Mouse (Mus musculus): ENCODE results near the gene Ccdc85c.

Ccdc85c gene

GRCm38 (mm10) chr12:108240401-108240890 is 34.8 kb downstream of the Ccdc85c start:
- no peak for DNase-seq (ENCODE audit: low read depth, low spot score)

- no peak for DNase-seq (ENCODE audit: low read depth, low spot score)
These were observed 35.8 kb downstream of the Ccdc85c start for GRCm38 (mm10) chr12:108239441-108239840.

GRCm38 (mm10) chr12:108238395-108239035 is 36.7 kb downstream of the Ccdc85c start:
- no peak for DNase-seq (ENCODE audit: low read depth, low spot score)

DNA sequence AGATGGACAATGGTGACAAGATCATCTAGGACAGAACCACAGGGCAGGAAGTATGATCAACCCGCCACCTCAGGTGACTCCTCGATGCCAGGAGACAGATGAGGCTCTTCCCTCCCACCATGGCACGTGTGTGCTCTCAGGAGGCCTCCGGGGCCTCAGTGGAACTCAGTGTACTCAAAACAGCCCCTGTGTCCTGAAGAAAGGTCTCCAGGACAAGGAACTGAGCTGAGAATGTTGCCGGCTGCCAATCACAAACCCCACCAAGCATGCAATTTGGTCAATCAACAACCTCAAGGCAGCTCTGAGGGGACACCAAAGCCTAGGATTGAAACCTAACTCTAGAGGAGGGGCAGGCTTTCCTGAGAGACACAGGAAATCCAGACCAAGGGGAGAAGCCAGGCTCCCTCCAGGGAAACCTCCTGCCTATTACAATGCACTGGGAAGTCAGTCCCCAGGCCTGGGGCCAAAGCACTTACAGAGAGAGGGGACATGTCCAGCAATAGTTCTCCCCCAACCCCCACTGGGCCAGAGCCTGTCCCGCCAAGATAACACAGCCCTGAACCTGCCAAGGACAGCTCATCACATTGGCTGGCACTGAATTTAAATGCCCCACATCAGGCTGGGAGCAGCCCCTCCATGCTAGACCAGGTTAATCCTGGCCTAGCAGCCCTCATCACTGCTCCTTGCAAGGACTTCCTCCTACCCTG is 37.8 kb downstream of the Ccdc85c start:
- DNase-seq (ENCODE audit: low read depth, low spot score) = no peak

- no peak for DNase-seq (ENCODE audit: low read depth, low spot score)
These were observed 39.2 kb downstream of the Ccdc85c start for GRCm38 (mm10) chr12:108235976-108236555.

DNA sequence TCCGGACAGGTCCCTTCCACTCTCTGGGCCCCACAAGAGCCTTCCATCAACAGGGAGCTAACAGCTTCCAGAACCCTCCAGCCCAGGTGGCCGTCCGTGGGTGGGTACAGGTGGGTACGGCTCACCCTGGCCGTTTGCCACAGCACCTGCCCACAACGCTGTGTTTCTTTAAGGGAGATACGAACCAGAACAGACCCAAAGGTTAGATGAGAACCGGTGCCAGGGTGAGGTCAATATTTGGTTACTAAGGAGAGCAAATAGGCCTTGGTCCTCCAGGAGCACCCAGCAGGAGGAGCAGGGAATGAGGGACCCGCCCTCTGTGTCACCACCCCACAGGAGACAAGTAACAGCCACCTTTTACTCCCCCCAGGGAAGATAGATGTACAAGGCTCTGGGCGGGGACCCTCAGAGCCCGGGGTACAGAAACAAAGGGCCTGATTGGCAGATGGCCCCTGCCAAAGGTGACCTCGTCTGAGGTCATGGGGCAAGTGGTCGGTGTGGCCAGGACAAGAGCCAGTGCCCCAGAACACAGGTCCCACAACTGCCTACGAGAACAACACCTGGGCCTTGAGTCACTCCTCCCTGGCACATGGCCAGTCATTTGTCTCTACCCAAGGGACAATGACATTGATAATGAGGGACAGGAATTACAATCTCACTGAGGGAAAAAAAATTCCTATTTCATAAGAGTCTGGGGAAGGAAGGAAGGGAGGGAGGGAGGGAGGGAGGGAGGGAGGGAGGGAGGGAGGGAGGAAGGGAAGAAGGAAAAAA is 40.2 kb downstream of the Ccdc85c start:
- no peak for DNase-seq (ENCODE audit: low read depth, low spot score)

GRCm38 (mm10) chr12:108233736-108234135 is 41.5 kb downstream of the Ccdc85c start:
- no peak for DNase-seq (ENCODE audit: low read depth, low spot score)

GRCm38 (mm10) chr12:108231901-108232300 is 43.3 kb downstream of the Ccdc85c start:
- DNase-seq (ENCODE audit: low read depth, low spot score) = no peak

- peak; percentile 20 for DNase-seq (ENCODE audit: low read depth, low spot score)
These were observed 44.1 kb downstream of the Ccdc85c start for GRCm38 (mm10) chr12:108230821-108231794.

DNA sequence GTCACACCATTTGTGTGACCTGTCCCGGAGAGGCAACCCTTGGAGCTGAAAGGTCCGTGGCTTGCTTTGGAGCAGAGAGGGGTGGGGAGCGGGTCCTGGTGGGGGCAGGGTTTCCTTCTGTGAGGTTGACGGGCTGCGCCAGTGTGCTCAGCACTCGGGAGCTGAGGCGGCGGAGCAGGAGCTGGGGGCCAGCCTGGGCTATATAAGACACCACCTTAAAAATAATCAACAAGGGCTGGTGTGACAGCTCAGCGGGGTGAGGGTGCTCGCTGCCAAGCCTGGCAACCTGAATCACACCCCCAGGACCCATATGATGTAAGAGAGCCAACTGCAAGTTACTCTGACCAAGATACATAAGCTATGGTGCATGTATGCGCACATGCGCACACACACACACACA is 45.1 kb downstream of the Ccdc85c start:
- no peak for DNase-seq (ENCODE audit: low read depth, low spot score)

DNA sequence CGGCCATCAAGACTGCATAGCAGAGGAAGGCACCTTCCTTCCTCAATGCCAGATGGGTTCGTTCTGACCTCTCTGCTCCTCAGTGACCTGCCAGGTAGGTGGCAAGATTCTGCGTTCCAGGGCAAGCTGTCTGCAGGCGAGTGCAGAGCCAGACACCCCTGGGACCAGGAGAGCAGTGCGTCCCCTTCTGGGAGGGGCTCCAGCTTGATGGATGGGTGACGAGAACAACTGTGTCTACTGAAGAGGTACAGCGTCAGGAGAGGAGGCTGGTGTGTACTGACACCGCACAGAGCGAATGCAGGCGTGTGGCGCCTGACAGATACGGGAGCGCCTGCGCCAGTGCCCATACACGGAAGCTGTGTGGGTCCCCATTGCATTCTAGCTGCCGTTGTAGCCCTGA is 47.7 kb downstream of the Ccdc85c start:
- DNase-seq (ENCODE audit: low read depth, low spot score) = no peak

- no peak for DNase-seq (ENCODE audit: low read depth, low spot score)
These were observed 48.3 kb downstream of the Ccdc85c start for GRCm38 (mm10) chr12:108226941-108227340.

DNA sequence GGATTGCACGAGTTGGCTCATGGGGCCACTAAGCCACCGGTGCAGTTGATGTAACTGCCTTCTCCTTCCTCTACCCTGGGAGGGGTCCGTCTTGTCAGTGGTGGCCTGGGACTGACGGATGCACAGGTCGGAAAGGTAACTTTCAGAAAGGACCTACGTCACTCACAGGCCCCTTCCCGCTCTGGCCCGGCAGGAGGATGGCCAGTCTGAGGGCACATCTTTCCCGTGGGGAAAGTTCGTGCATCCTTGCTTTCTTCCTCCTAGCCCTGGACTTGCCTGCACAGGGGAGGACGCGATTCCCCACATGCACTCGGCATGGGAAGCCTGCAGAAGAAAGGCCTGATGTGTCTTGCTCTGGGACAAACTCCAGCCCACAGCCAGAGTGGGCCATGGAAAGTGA is 49.0 kb downstream of the Ccdc85c start:
- no peak for DNase-seq (ENCODE audit: low read depth, low spot score)

DNA sequence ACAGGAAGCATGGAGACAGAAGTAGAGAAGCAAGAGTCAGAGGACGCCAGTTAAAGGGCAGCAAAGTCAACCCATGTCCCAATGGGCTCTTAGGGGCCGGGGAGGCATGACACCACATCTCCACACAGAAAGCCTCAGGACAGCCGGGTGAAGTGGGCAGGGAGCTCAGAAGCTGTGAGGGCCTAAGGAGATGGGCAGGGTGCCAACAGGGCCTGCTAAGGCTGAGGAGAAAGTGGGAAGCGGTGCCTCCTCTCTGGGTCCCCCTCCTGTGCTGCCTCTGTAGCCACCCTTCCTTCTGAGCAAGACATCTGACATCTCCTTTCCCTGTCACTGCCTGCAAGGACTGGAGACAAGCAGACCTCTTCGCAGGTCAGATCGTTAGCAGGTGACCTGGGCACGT is 49.4 kb downstream of the Ccdc85c start:
- no peak for DNase-seq (ENCODE audit: low read depth, low spot score)

- no peak for DNase-seq (ENCODE audit: low read depth, low spot score)
These were observed 51.9 kb downstream of the Ccdc85c start for GRCm38 (mm10) chr12:108223357-108223756.

DNA sequence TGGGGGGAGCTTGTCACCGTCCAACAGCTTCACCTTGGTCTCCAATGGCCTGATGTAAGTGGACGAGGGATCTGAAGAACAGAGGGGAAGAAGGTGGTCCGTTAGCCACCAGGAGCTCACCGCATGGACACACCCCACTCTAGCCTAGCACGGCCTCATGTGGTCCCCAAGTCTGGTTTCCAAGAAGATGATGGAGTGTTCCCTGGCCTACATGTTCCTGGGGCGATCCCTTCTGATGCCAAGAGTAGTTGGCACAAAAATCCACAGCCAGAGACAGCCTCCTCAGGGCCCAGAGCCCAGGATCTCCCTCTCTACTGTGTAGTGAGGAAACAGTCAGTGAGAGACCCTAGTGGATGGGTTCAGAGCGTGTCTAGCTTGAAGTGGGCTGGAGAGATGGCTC is 53.5 kb downstream of the Ccdc85c start:
- DNase-seq (ENCODE audit: low read depth, low spot score) = no peak

GRCm38 (mm10) chr12:108221206-108221605 is 54.0 kb downstream of the Ccdc85c start:
- DNase-seq (ENCODE audit: low read depth, low spot score) = no peak

DNA sequence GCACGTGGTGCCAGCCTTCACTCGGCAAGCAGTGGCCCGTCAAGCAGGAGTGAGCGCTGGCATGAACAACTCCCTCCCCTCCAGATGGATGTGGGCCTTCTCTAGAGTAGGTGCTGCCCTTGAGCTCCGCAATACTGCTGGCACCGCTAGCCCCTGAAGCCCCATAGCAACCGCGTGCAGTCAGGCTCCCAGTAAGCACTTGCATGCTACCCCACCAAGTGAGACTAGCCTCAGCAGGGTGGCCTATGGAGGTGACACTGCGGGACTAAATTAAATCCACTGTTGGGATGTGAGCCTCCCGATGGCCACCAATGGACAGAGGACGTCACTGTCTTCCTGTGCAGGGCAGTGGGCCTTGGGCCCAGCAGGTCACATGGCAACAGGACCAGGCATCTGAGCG is 54.6 kb downstream of the Ccdc85c start:
- DNase-seq (ENCODE audit: low read depth, low spot score) = no peak

GRCm38 (mm10) chr12:108219825-108220616 is 55.2 kb downstream of the Ccdc85c start:
- no peak for DNase-seq (ENCODE audit: low read depth, low spot score)

GRCm38 (mm10) chr12:108219163-108219562 is 56.1 kb downstream of the Ccdc85c start:
- no peak for DNase-seq (ENCODE audit: low read depth, low spot score)
